Mouse (Mus musculus) liver, embryonic 14.5 days (tissue): ENCODE results near the gene Cabp2. TPM values are rescaled to one million over a fixed set of nuclear protein-coding genes. Genes with fewer than 3 reads are reported as not detected.
A peak's percentile ranks its signal among the peaks of the same experiment; 100 is the strongest.

Source experiments
- ATAC-seq: fragments of 200-750 bp; cut with Nextera tagmentation; 2 replicates; pipeline ENCODE4 v1.8.0; 2017; ENCODE audit warnings: moderate number of reproducible peaks, mild to moderate bottlenecking, moderate library complexity; ENCODE audit not compliant: insufficient read depth
- DNase-seq, 3 experiments: peaks; one replicate each; pipeline ENCODE4 v3.0.0-alpha.2; 2012 to 2013; ENCODE audit warnings: low read depth in 3 of 3, low spot score in 3 of 3
- H3K27ac ChIP-seq: fragments of 300-500 bp; sonication (generic); 2 replicates; pipeline ENCODE4 v1.5.1; 2014; ENCODE audit warnings: moderate library complexity, mild to moderate bottlenecking, control low read depth, inconsistent platforms
- H3K27me3 ChIP-seq: fragments of 300-500 bp; sonication (generic); 2 replicates; pipeline ENCODE4 v1.6.1; 2014; ENCODE audit warnings: mild to moderate bottlenecking, low read length, moderate library complexity; ENCODE audit not compliant: control insufficient read depth, insufficient read depth
- H3K36me3 ChIP-seq: fragments of 300-500 bp; sonication (generic); replicated peaks from 2 replicates; pipeline ENCODE4 v1.6.1; 2014; ENCODE audit warnings: low read depth; ENCODE audit not compliant: control insufficient read depth, insufficient read depth
- H3K4me1 ChIP-seq, 2 experiments: fragments of 200-500 bp in 1 of 2; fragments of 300-500 bp in 1 of 2; sonication (generic) in 1 of 2; replicated peaks; 2 replicates each; pipeline ENCODE4 v1.6.1; 2012 to 2014; ENCODE audit warnings: antibody characterized with exemption in 1 of 2, inconsistent platforms in 1 of 2, low read length in 1 of 2; ENCODE audit not compliant: control insufficient read depth in 2 of 2, insufficient read depth in 2 of 2
- H3K4me2 ChIP-seq: fragments of 300-500 bp; sonication (generic); 2 replicates; pipeline ENCODE4 v1.6.1; 2014; ENCODE audit warnings: low read depth, mild to moderate bottlenecking, control low read depth, moderate library complexity
- H3K4me3 ChIP-seq, 2 experiments: fragments of 200-500 bp in 1 of 2; fragments of 300-500 bp in 1 of 2; sonication (generic) in 1 of 2; 2 replicates each; pipeline ENCODE4 v1.5.1; 2012 to 2014; ENCODE audit warnings: low read depth in 2 of 2, low read length in 2 of 2, mild to moderate bottlenecking in 2 of 2, control low read depth in 1 of 2, inconsistent platforms in 1 of 2, moderate library complexity in 1 of 2; ENCODE audit not compliant: insufficient read depth in 1 of 2
- H3K9ac ChIP-seq: fragments of 300-500 bp; sonication (generic); replicated peaks from 2 replicates; pipeline ENCODE4 v1.6.1; 2014; ENCODE audit warnings: mild to moderate bottlenecking, control low read depth, moderate library complexity
- H3K9me3 ChIP-seq: fragments of 300-500 bp; sonication (generic); 2 replicates; pipeline ENCODE4 v1.6.1; 2016; ENCODE audit warnings: low read length, mixed read lengths; ENCODE audit not compliant: control insufficient read depth
- CTCF ChIP-seq: IDR thresholded peaks from 2 replicates; pipeline ENCODE4 v1.5.1; 2016; ENCODE audit warnings: antibody characterized with exemption, low read depth, control low read depth
- EP300 ChIP-seq: IDR thresholded peaks from 2 replicates; pipeline ENCODE4 v1.6.1; 2016; ENCODE audit warnings: antibody characterized with exemption, low read depth
- WGBS: fragments of 180-500 bp; shearing (Covaris S2); extraction: QIAGEN DNeasy Blood & Tissue Kit; methylation state at CpG from one replicate; pipeline ENCODE4 v1.1.7; 2014; ENCODE audit not compliant: insufficient replicate concordance; 5-methylcytosine and 5-hydroxymethylcytosine counted together
- polyA plus RNA-seq, 2 experiments: library from polyadenylated mRNA; depleted of rRNA in 1 of 2; stranded (reverse) in 1 of 2; unstranded in 1 of 2; fragments of >200 nt; fragmentation: Nextera tagmentation in 1 of 2; extraction: Ambion mirVana in 1 of 2; gene quantifications; 2 replicates each; pipeline versions ENCODE4 v1.2.1 to v1.2.3; 2012 to 2014

The Cabp2 gene
- polyA plus RNA-seq, 2 experiments = 0.16 to 0.44 TPM

GRCm38 (mm10) chr19:4056727-4057126, 24.7 kb upstream of the Cabp2 start:
- H3K4me1 ChIP-seq = peaks cover 24 to 36% of the 10 kb centered on the region in 2 experiments
- no peak overlapping the region for H3K27ac ChIP-seq
- no peaks in the 10 kb centered on the region for H3K27me3 ChIP-seq
- H3K9me3 ChIP-seq = no peaks in the 10 kb centered on the region
- WGBS = 49% methylated on average over 4 of the region's 4 CpGs
- H3K36me3 ChIP-seq = no peaks in the 10 kb centered on the region
- ATAC-seq (no peak), DNase-seq (no peak)
- TF ChIP-seq EP300 (no peak), CTCF (no peak)
- no peak overlapping the region for H3K9ac ChIP-seq
- no peak overlapping the region for H3K4me2 ChIP-seq
- H3K4me3 ChIP-seq = no peak overlapping the region

DNA sequence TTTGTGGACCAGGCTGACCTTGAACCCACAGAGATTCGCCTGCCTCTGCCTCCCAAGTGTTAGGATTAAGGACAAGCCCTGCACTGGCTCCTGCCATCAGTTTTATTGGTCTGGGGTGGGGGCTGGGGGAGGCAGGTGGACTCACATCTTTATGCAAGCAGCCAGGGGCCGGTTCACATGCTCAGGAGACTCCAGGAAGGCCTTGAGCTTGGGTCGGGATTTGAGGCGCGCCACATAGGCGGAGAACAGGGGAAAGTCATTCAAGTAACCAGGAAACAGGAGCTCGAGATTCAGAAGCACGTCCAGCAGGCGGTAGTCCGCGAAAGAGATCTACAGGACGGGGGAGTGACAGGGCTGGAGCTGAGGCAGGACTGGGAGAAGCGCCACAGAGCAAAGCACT, 24.0 kb upstream of the Cabp2 start:
- H3K27me3 ChIP-seq = no peaks in the 10 kb centered on the region
- no peak overlapping the region for H3K27ac ChIP-seq
- DNase-seq (no peak), ATAC-seq (no peak)
- WGBS = 78% methylated on average over 13 of the region's 13 CpGs
- peaks cover 24 to 34% of the 10 kb centered on the region in 2 experiments for H3K4me1 ChIP-seq
- no peak for TF ChIP-seq EP300
- TF ChIP-seq CTCF = no peak
- no peaks in the 10 kb centered on the region for H3K9me3 ChIP-seq
- H3K36me3 ChIP-seq = no peaks in the 10 kb centered on the region
- H3K9ac ChIP-seq = no peak overlapping the region
- H3K4me3 ChIP-seq = no peak overlapping the region
- no peak overlapping the region for H3K4me2 ChIP-seq

DNA sequence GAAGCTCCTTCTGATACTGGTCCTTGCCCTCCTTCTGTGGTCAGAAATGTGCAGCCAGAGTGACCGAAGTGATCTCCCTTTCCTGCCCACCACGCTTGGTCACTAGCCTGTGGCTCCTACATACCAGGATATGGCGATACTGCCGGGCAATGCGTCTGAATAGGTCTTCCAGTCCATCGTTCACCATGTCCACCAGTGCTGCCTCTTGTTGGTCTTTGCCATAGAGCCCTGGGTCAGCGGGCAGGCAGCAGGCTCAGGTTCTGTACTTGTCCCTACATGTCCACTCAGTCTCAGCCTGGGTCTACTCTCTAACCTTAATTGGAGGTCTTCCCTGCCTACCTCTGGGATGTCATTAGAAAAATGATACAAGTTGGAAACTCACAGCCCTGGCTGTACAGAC, 23.4 kb upstream of the Cabp2 start:
- no peaks in the 10 kb centered on the region for H3K27me3 ChIP-seq
- no peaks in the 10 kb centered on the region for H3K36me3 ChIP-seq
- H3K4me2 ChIP-seq = 0 out of 2 replicates have a peak overlapping the region, but pooled peaks have one; percentile 15
- no peaks in the 10 kb centered on the region for H3K9me3 ChIP-seq
- H3K9ac ChIP-seq = no peak overlapping the region
- no peak for ATAC-seq
- no peak overlapping the region for H3K4me3 ChIP-seq
- 87% methylated on average over 7 of the region's 7 CpGs for WGBS
- peaks cover 24 to 34% of the 10 kb centered on the region in 2 experiments for H3K4me1 ChIP-seq
- no peak for TF ChIP-seq EP300
- no peak for TF ChIP-seq CTCF
- no peak for DNase-seq
- H3K27ac ChIP-seq = peak overlapping the region; percentile 31; the same call in 1 of the 2 replicates

DNA sequence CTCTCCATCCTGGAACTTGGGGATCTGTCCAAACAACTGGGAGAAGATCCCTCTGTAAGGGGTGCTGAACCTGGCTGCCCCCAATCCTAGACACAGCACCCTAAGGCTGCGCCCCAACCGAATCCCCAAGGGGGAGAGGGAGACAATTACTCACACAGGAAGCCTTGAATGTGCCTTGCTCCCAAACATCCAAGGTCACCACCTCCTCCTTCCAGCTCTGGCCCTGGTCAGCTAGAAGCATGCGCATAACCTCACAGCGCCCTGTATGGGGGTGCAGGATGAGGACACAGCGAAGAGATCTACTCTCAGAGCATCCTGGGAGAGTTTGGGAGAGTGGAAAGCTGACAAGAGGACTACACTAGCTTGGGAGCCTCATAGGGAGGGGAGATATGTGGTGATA, 22.8 kb upstream of the Cabp2 start:
- H3K36me3 ChIP-seq = no peaks in the 10 kb centered on the region
- peaks cover 24 to 34% of the 10 kb centered on the region in 2 experiments for H3K4me1 ChIP-seq
- peak overlapping the region; percentile 86 for H3K27ac ChIP-seq
- DNase-seq (no peak), ATAC-seq (no peak)
- H3K9ac ChIP-seq = peak overlapping the region; percentile 68
- TF ChIP-seq EP300 = no peak
- no peak for TF ChIP-seq CTCF
- H3K27me3 ChIP-seq = no peaks in the 10 kb centered on the region
- H3K4me2 ChIP-seq = peak overlapping the region; percentile 80
- peak overlapping the region; percentile 48 to 52; a peak in 3 of 4 replicates for H3K4me3 ChIP-seq
- H3K9me3 ChIP-seq = no peaks in the 10 kb centered on the region
- WGBS = 87% methylated on average over 5 of the region's 5 CpGs

DNA sequence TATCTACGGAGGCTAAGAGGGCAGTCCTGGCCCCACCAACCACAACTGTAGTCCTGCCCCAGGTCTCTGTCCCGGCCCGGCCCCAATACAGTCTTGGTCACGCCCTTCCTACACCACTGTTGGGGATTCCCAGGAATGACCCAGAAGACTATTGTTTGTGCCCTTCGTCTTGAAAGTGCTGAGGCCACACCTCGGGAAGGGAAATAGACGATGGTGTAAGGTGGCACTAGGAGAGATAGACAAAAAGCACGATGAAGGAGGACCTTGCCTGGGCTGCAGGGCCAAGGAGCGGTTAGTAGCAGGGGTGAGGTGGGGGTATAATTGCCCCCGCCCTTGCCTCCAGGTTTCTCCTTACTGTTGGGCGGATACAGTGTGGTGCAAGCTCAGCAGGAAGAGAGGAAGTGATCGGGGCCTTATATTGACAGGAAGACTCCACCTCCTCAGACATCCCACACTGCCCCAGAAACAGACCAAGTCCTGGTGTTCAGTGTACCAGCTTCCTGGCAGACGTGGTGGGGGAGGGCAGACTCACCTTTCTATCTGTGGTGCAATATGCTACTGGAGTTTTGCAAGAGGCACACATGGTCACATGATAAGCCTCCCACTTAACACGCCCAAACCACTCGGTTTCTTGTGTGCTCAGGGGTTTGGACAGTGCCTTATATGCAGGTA, 22.2 kb upstream of the Cabp2 start, which contains the start of gene Gstp3:
Gene Gstp3, minus strand, starts transcription at position 501 of the 672 bp plus-strand sequence.
- Histone ChIP-seq H3K4me3 (peak within 1 kb of the TSS; percentile 48 to 52), H3K4me1 (peaks cover 24 to 34% of the 10 kb centered on the region in 2 experiments), H3K27ac (peak within 1 kb of the TSS; percentile 86), H3K36me3 (no peaks in the 10 kb centered on the region), H3K4me2 (peak within 1 kb of the TSS; percentile 80), H3K9ac (peak within 1 kb of the TSS; percentile 68), H3K27me3 (no peaks in the 10 kb centered on the region), H3K9me3 (no peaks in the 10 kb centered on the region)
- WGBS = 18% methylated on average over 15 of the region's 15 CpGs
- DNase-seq = peak; percentile 70 to 73 (median 72)
- ATAC-seq = peak; percentile 93
- no peak for TF ChIP-seq CTCF
- TF ChIP-seq EP300 = peak; percentile 84
